Mouse (Mus musculus): ENCODE results near the gene Dstn. TPM values are rescaled to one million over a fixed set of nuclear protein-coding genes. Genes with fewer than 3 reads are reported as not detected.

Dstn gene
- polyA plus RNA-seq, 1 experiment from 2014 or later = 409 TPM

- WGBS = 85% methylated on average over 2 of the region's 2 CpGs
- DNase-seq (ENCODE audit: low spot score) = no peak
- no peaks in the 10 kb centered on the region for H3K27me3 ChIP-seq (ENCODE audit: control insufficient read depth, insufficient read depth, low read length)
- H3K9me3 ChIP-seq (ENCODE audit: control insufficient read depth, low read length) = no peaks in the 10 kb centered on the region
- ATAC-seq (ENCODE audit: insufficient read depth, low FRiP score, low TSS enrichment) = no peak
- no peak overlapping the region for H3K4me3 ChIP-seq (ENCODE audit: low read depth, low read length)
- H3K4me2 ChIP-seq (ENCODE audit: low read depth) = no peak overlapping the region
- H3K4me1 ChIP-seq (ENCODE audit: control insufficient read depth, insufficient read depth, low read length) = peaks cover 5% of the 10 kb centered on the region; the same call in 1 of the 2 replicates
- no peaks in the 10 kb centered on the region for H3K36me3 ChIP-seq (ENCODE audit: control insufficient read depth, insufficient read depth, low read length)
- no peak overlapping the region for H3K9ac ChIP-seq (ENCODE audit: low read length)
- H3K27ac ChIP-seq (ENCODE audit: low read depth, low read length) = no peak overlapping the region
Measured at GRCm38 (mm10) chr2:143912199-143912598, 2.9 kb upstream of the Dstn start.

- no peak overlapping the region; the same call in 1 of the 2 replicates for H3K27ac ChIP-seq (ENCODE audit: low read depth, low read length)
Measured at GRCm38 (mm10) chr2:143914221-143914620, 899 bp upstream of the Dstn start.

GRCm38 (mm10) chr2:143915600-143916135, 548 bp downstream of the Dstn start:
- Histone ChIP-seq H3K4me3 (ENCODE audit: low read depth, low read length) (peak overlapping the region; percentile 80), H3K27me3 (ENCODE audit: control insufficient read depth, insufficient read depth, low read length) (no peaks in the 10 kb centered on the region), H3K27ac (ENCODE audit: low read depth, low read length) (peak overlapping the region; percentile 96), H3K4me1 (ENCODE audit: control insufficient read depth, insufficient read depth, low read length) (peaks cover 7% of the 10 kb centered on the region; the same call in 1 of the 2 replicates), H3K36me3 (ENCODE audit: control insufficient read depth, insufficient read depth, low read length) (no peaks in the 10 kb centered on the region), H3K9ac (ENCODE audit: low read length) (peak overlapping the region; percentile 74), H3K4me2 (ENCODE audit: low read depth) (peak overlapping the region; percentile 75), H3K9me3 (ENCODE audit: control insufficient read depth, low read length) (no peaks in the 10 kb centered on the region)
- no peak for DNase-seq (ENCODE audit: low spot score)
- ATAC-seq (ENCODE audit: insufficient read depth, low FRiP score, low TSS enrichment) = peak; percentile 49
- WGBS = under 1% methylated on average over 32 of the region's 32 CpGs

More at GRCm38 (mm10) chr2:143914221-143914620, 899 bp upstream of the Dstn start:
- Histone ChIP-seq H3K27me3 (ENCODE audit: control insufficient read depth, insufficient read depth, low read length) (no peaks in the 10 kb centered on the region), H3K9me3 (ENCODE audit: control insufficient read depth, low read length) (no peaks in the 10 kb centered on the region), H3K9ac (ENCODE audit: low read length) (peak overlapping the region; percentile 74), H3K36me3 (ENCODE audit: control insufficient read depth, insufficient read depth, low read length) (no peaks in the 10 kb centered on the region), H3K4me2 (ENCODE audit: low read depth) (peak overlapping the region; percentile 75), H3K4me3 (ENCODE audit: low read depth, low read length) (peak overlapping the region; percentile 80), H3K4me1 (ENCODE audit: control insufficient read depth, insufficient read depth, low read length) (peaks cover 7% of the 10 kb centered on the region; the same call in 1 of the 2 replicates)
- ATAC-seq (ENCODE audit: insufficient read depth, low FRiP score, low TSS enrichment) = no peak
- WGBS = 6% methylated on average over 10 of the region's 10 CpGs
- peak; percentile 24 for DNase-seq (ENCODE audit: low spot score)

GRCm38 (mm10) chr2:143916229-143916628, 1.1 kb downstream of the Dstn start:
- WGBS = 13% methylated on average over 5 of the region's 5 CpGs
- Histone ChIP-seq H3K4me1 (ENCODE audit: control insufficient read depth, insufficient read depth, low read length) (peaks cover 7% of the 10 kb centered on the region; the same call in 1 of the 2 replicates), H3K4me2 (ENCODE audit: low read depth) (peak overlapping the region; percentile 75), H3K9ac (ENCODE audit: low read length) (peak overlapping the region; percentile 74), H3K27me3 (ENCODE audit: control insufficient read depth, insufficient read depth, low read length) (no peaks in the 10 kb centered on the region), H3K27ac (ENCODE audit: low read depth, low read length) (no peak overlapping the region), H3K9me3 (ENCODE audit: control insufficient read depth, low read length) (no peaks in the 10 kb centered on the region), H3K4me3 (ENCODE audit: low read depth, low read length) (peak overlapping the region; percentile 80), H3K36me3 (ENCODE audit: control insufficient read depth, insufficient read depth, low read length) (no peaks in the 10 kb centered on the region)
- ATAC-seq (ENCODE audit: insufficient read depth, low FRiP score, low TSS enrichment) (no peak), DNase-seq (ENCODE audit: low spot score) (no peak)

- Histone ChIP-seq H3K4me2 (ENCODE audit: low read depth) (no peak overlapping the region), H3K27ac (ENCODE audit: low read depth, low read length) (no peak overlapping the region), H3K9ac (ENCODE audit: low read length) (no peak overlapping the region), H3K27me3 (ENCODE audit: control insufficient read depth, insufficient read depth, low read length) (no peaks in the 10 kb centered on the region), H3K4me3 (ENCODE audit: low read depth, low read length) (no peak overlapping the region), H3K4me1 (ENCODE audit: control insufficient read depth, insufficient read depth, low read length) (peaks cover 7% of the 10 kb centered on the region; the same call in 1 of the 2 replicates), H3K36me3 (ENCODE audit: control insufficient read depth, insufficient read depth, low read length) (no peaks in the 10 kb centered on the region), H3K9me3 (ENCODE audit: control insufficient read depth, low read length) (no peaks in the 10 kb centered on the region)
- WGBS = 84% methylated on average over 5 of the region's 5 CpGs
- no peak for DNase-seq (ENCODE audit: low spot score)
- no peak for ATAC-seq (ENCODE audit: insufficient read depth, low FRiP score, low TSS enrichment)
Measured at GRCm38 (mm10) chr2:143917622-143918021, 2.5 kb downstream of the Dstn start.

- Histone ChIP-seq H3K4me1 (ENCODE audit: control insufficient read depth, insufficient read depth, low read length) (peaks cover 9% of the 10 kb centered on the region; the same call in 1 of the 2 replicates), H3K27ac (ENCODE audit: low read depth, low read length) (no peak overlapping the region), H3K36me3 (ENCODE audit: control insufficient read depth, insufficient read depth, low read length) (no peaks in the 10 kb centered on the region), H3K27me3 (ENCODE audit: control insufficient read depth, insufficient read depth, low read length) (no peaks in the 10 kb centered on the region), H3K9ac (ENCODE audit: low read length) (no peak overlapping the region), H3K4me3 (ENCODE audit: low read depth, low read length) (no peak overlapping the region), H3K9me3 (ENCODE audit: control insufficient read depth, low read length) (no peaks in the 10 kb centered on the region), H3K4me2 (ENCODE audit: low read depth) (no peak overlapping the region)
- ATAC-seq (ENCODE audit: insufficient read depth, low FRiP score, low TSS enrichment) (no peak), DNase-seq (ENCODE audit: low spot score) (no peak)
- 54% methylated on average over 4 of the region's 4 CpGs for WGBS
Measured at GRCm38 (mm10) chr2:143918831-143919502, 3.8 kb downstream of the Dstn start.

GRCm38 (mm10) chr2:143924085-143924484, 9.0 kb downstream of the Dstn start:
- Histone ChIP-seq H3K4me3 (ENCODE audit: low read depth, low read length) (no peak overlapping the region), H3K9ac (ENCODE audit: low read length) (no peak overlapping the region), H3K4me1 (ENCODE audit: control insufficient read depth, insufficient read depth, low read length) (0 out of 2 replicates have a peak, but pooled peaks cover 3% of the 10 kb centered on the region), H3K9me3 (ENCODE audit: control insufficient read depth, low read length) (no peaks in the 10 kb centered on the region), H3K36me3 (ENCODE audit: control insufficient read depth, insufficient read depth, low read length) (no peaks in the 10 kb centered on the region), H3K27me3 (ENCODE audit: control insufficient read depth, insufficient read depth, low read length) (no peaks in the 10 kb centered on the region), H3K27ac (ENCODE audit: low read depth, low read length) (no peak overlapping the region), H3K4me2 (ENCODE audit: low read depth) (no peak overlapping the region)
- no peak for DNase-seq (ENCODE audit: low spot score)
- WGBS = 51% methylated on average over 7 of the region's 7 CpGs
- no peak for ATAC-seq (ENCODE audit: insufficient read depth, low FRiP score, low TSS enrichment)

GRCm38 (mm10) chr2:143925826-143926225, 10.7 kb downstream of the Dstn start:
- Histone ChIP-seq H3K27me3 (ENCODE audit: control insufficient read depth, insufficient read depth, low read length) (no peaks in the 10 kb centered on the region), H3K36me3 (ENCODE audit: control insufficient read depth, insufficient read depth, low read length) (no peaks in the 10 kb centered on the region), H3K9ac (ENCODE audit: low read length) (no peak overlapping the region), H3K9me3 (ENCODE audit: control insufficient read depth, low read length) (no peaks in the 10 kb centered on the region), H3K4me3 (ENCODE audit: low read depth, low read length) (no peak overlapping the region), H3K4me1 (ENCODE audit: control insufficient read depth, insufficient read depth, low read length) (0 out of 2 replicates have a peak, but pooled peaks cover 3% of the 10 kb centered on the region), H3K27ac (ENCODE audit: low read depth, low read length) (no peak overlapping the region), H3K4me2 (ENCODE audit: low read depth) (no peak overlapping the region)
- ATAC-seq (ENCODE audit: insufficient read depth, low FRiP score, low TSS enrichment) (no peak), DNase-seq (ENCODE audit: low spot score) (no peak)
- WGBS = 92% methylated on average over 6 of the region's 6 CpGs
